Mouse (Mus musculus) midbrain, embryonic 15.5 days (tissue): ENCODE measurements around the gene Vsig10l. TPM values are rescaled to one million over a fixed set of nuclear protein-coding genes. Genes with fewer than 3 reads are reported as not detected.

Experiments
- ATAC-seq: fragments of 200-750 bp; cut with Nextera tagmentation; replicated peaks from 2 replicates; pipeline ENCODE4 v1.8.0; 2017; ENCODE audit warnings: moderate TSS enrichment
- H3K27ac ChIP-seq: fragments of 300-500 bp; sonication (generic); 2 replicates; pipeline ENCODE4 v1.5.1; 2015; ENCODE audit warnings: mild to moderate bottlenecking, inconsistent platforms
- H3K27me3 ChIP-seq: fragments of 300-500 bp; sonication (generic); replicated peaks from 2 replicates; pipeline ENCODE4 v1.6.1; 2015; ENCODE audit warnings: inconsistent platforms
- H3K36me3 ChIP-seq: fragments of 300-500 bp; sonication (generic); replicated peaks from 2 replicates; pipeline ENCODE4 v1.6.1; 2015; ENCODE audit warnings: inconsistent platforms
- H3K4me1 ChIP-seq: fragments of 300-500 bp; sonication (generic); 2 replicates; pipeline ENCODE4 v1.6.1; 2015; ENCODE audit warnings: inconsistent platforms
- H3K4me2 ChIP-seq: fragments of 300-500 bp; sonication (generic); 2 replicates; pipeline ENCODE4 v1.6.1; 2015; ENCODE audit warnings: inconsistent platforms, mild to moderate bottlenecking, moderate library complexity
- H3K4me3 ChIP-seq: fragments of 300-500 bp; sonication (generic); 2 replicates; pipeline ENCODE4 v1.5.1; 2015; ENCODE audit warnings: mild to moderate bottlenecking, inconsistent platforms
- H3K9ac ChIP-seq: fragments of 300-500 bp; sonication (generic); 2 replicates; pipeline ENCODE4 v1.6.1; 2015; ENCODE audit warnings: mild to moderate bottlenecking, inconsistent platforms
- H3K9me3 ChIP-seq: fragments of 300-500 bp; sonication (generic); 2 replicates; pipeline ENCODE4 v1.6.1; 2016; ENCODE audit warnings: inconsistent platforms
- WGBS: fragments of 180-500 bp; shearing (Covaris S2); methylation state at CpG from one replicate; pipeline ENCODE4 v1.1.7; 2015; ENCODE audit warnings: mixed read lengths; 5-methylcytosine and 5-hydroxymethylcytosine counted together
- polyA plus RNA-seq: library from polyadenylated mRNA; unstranded; fragments of >200 nt; fragmentation: Nextera tagmentation; extraction: Ambion mirVana; gene quantifications from 2 replicates; pipeline ENCODE4 v1.2.1, GENCODE M21; 2015

Gene Vsig10l
- polyA plus RNA-seq, 1 experiment from 2014 or later = 15.6 TPM

- peaks cover 21% of the 10 kb centered on the region for H3K4me1 ChIP-seq
- H3K4me3 ChIP-seq = peak overlapping the region; percentile 48
- 10% methylated on average over 9 of the region's 9 CpGs for WGBS
- H3K9ac ChIP-seq = peak overlapping the region; percentile 53
- H3K36me3 ChIP-seq = no peaks in the 10 kb centered on the region
- H3K27ac ChIP-seq = peak overlapping the region; percentile 86
- no peaks in the 10 kb centered on the region for H3K9me3 ChIP-seq
- ATAC-seq = peak; percentile 2; the same call in 1 of the 2 replicates
- H3K27me3 ChIP-seq = no peaks in the 10 kb centered on the region
- H3K4me2 ChIP-seq = peak overlapping the region; percentile 69
Measured at GRCm38 (mm10) chr7:43442684-43443083, 20.3 kb upstream of the Vsig10l start.

- H3K27me3 ChIP-seq = no peaks in the 10 kb centered on the region
- ATAC-seq = peak; percentile 85
- peaks cover 21% of the 10 kb centered on the region for H3K4me1 ChIP-seq
- H3K9me3 ChIP-seq = no peaks in the 10 kb centered on the region
- H3K27ac ChIP-seq = peak overlapping the region; percentile 86
- H3K4me3 ChIP-seq = peak overlapping the region; percentile 48
- H3K4me2 ChIP-seq = peak overlapping the region; percentile 69
- H3K36me3 ChIP-seq = no peaks in the 10 kb centered on the region
- WGBS = under 1% methylated on average over 36 of the region's 36 CpGs
- peak overlapping the region; percentile 53 for H3K9ac ChIP-seq
Measured at GRCm38 (mm10) chr7:43443126-43443916, 19.6 kb upstream of the Vsig10l start.

GRCm38 (mm10) chr7:43443917-43444293, 19.0 kb upstream of the Vsig10l start, which contains the start of the genes Etfb and Gm45233:
TSS of gene Etfb (plus strand) at chr7:43444083.
TSS of gene Gm45233 (plus strand) at chr7:43444128.
- Histone ChIP-seq H3K27ac (peak within 1 kb of the TSS; percentile 86), H3K9me3 (no peaks in the 10 kb centered on the region), H3K27me3 (no peaks in the 10 kb centered on the region), H3K4me2 (peak within 1 kb of the TSS; percentile 69), H3K4me3 (peak within 1 kb of the TSS; percentile 48), H3K4me1 (peaks cover 21% of the 10 kb centered on the region), H3K36me3 (no peaks in the 10 kb centered on the region), H3K9ac (peak within 1 kb of the TSS; percentile 53)
- under 1% methylated on average over 27 of the region's 27 CpGs for WGBS
- ATAC-seq = peak; percentile 97

- WGBS = 93% methylated on average over 4 of the region's 4 CpGs
- no peak overlapping the region for H3K9ac ChIP-seq
Measured at GRCm38 (mm10) chr7:43447801-43448200, 15.2 kb upstream of the Vsig10l start.

GRCm38 (mm10) chr7:43448246-43448645, 14.7 kb upstream of the Vsig10l start:
- H3K36me3 ChIP-seq = 0 out of 2 replicates have a peak, but pooled peaks cover 3% of the 10 kb centered on the region
- no peak for ATAC-seq
- H3K9ac ChIP-seq = no peak overlapping the region
- no peaks in the 10 kb centered on the region for H3K27me3 ChIP-seq
- H3K4me2 ChIP-seq = no peak overlapping the region
- no peak overlapping the region for H3K27ac ChIP-seq
- no peak overlapping the region for H3K4me3 ChIP-seq
- H3K4me1 ChIP-seq = peaks cover 11% of the 10 kb centered on the region
- H3K9me3 ChIP-seq = no peaks in the 10 kb centered on the region
- 95% methylated on average over 3 of the region's 3 CpGs for WGBS

More at GRCm38 (mm10) chr7:43447801-43448200, 15.2 kb upstream of the Vsig10l start:
- no peaks in the 10 kb centered on the region for H3K9me3 ChIP-seq
- no peak for ATAC-seq
- no peak overlapping the region for H3K4me2 ChIP-seq
- H3K4me3 ChIP-seq = no peak overlapping the region
- peaks cover 14% of the 10 kb centered on the region for H3K4me1 ChIP-seq
- H3K27ac ChIP-seq = no peak overlapping the region
- no peaks in the 10 kb centered on the region for H3K27me3 ChIP-seq
- 0 out of 2 replicates have a peak, but pooled peaks cover 1% of the 10 kb centered on the region for H3K36me3 ChIP-seq

GRCm38 (mm10) chr7:43449811-43450210, 13.1 kb upstream of the Vsig10l start:
- ATAC-seq = no peak
- H3K9ac ChIP-seq = no peak overlapping the region
- H3K4me3 ChIP-seq = no peak overlapping the region
- 98% methylated on average over 2 of the region's 2 CpGs for whole genome bisulfite sequencing
- no peak overlapping the region for H3K4me2 ChIP-seq
- H3K27ac ChIP-seq = no peak overlapping the region
- 0 out of 2 replicates have a peak, but pooled peaks cover 8% of the 10 kb centered on the region for H3K36me3 ChIP-seq
- H3K4me1 ChIP-seq = peaks cover 4% of the 10 kb centered on the region
- H3K27me3 ChIP-seq = no peaks in the 10 kb centered on the region
- H3K9me3 ChIP-seq = no peaks in the 10 kb centered on the region

GRCm38 (mm10) chr7:43451726-43452125, 11.2 kb upstream of the Vsig10l start:
- H3K4me3 ChIP-seq = no peak overlapping the region
- H3K9ac ChIP-seq = no peak overlapping the region
- H3K4me2 ChIP-seq = no peak overlapping the region
- H3K27me3 ChIP-seq = no peaks in the 10 kb centered on the region
- no peak for ATAC-seq
- H3K4me1 ChIP-seq = no peaks in the 10 kb centered on the region
- H3K27ac ChIP-seq = no peak overlapping the region
- 95% methylated on average over 11 of the region's 11 CpGs for WGBS
- H3K36me3 ChIP-seq = peaks cover 12% of the 10 kb centered on the region
- H3K9me3 ChIP-seq = no peaks in the 10 kb centered on the region

- Histone ChIP-seq H3K27ac (no peak overlapping the region), H3K27me3 (no peaks in the 10 kb centered on the region), H3K4me2 (no peak overlapping the region), H3K9ac (no peak overlapping the region), H3K4me1 (no peaks in the 10 kb centered on the region), H3K9me3 (no peaks in the 10 kb centered on the region), H3K4me3 (no peak overlapping the region), H3K36me3 (peaks cover 21% of the 10 kb centered on the region)
- ATAC-seq = no peak
- 33% methylated on average over 4 of the region's 4 CpGs for WGBS
Measured at GRCm38 (mm10) chr7:43452609-43453008, 10.3 kb upstream of the Vsig10l start.

GRCm38 (mm10) chr7:43453599-43454355, 9.2 kb upstream of the Vsig10l start:
- 94% methylated on average over 14 of the region's 14 CpGs for WGBS
- no peak for ATAC-seq
- Histone ChIP-seq H3K4me2 (no peak overlapping the region), H3K9me3 (no peaks in the 10 kb centered on the region), H3K27ac (no peak overlapping the region), H3K4me1 (no peaks in the 10 kb centered on the region), H3K4me3 (no peak overlapping the region), H3K27me3 (no peaks in the 10 kb centered on the region), H3K9ac (no peak overlapping the region), H3K36me3 (peaks cover 23% of the 10 kb centered on the region)

GRCm38 (mm10) chr7:43454371-43454770, 8.6 kb upstream of the Vsig10l start:
- no peak for ATAC-seq

GRCm38 (mm10) chr7:43463976-43464375, 1.0 kb downstream of the Vsig10l start:
- H3K4me1 ChIP-seq = peaks cover 14% of the 10 kb centered on the region
- no peak overlapping the region for H3K9ac ChIP-seq
- no peak overlapping the region for H3K27ac ChIP-seq
- no peaks in the 10 kb centered on the region for H3K36me3 ChIP-seq
- H3K9me3 ChIP-seq = no peaks in the 10 kb centered on the region
- no peak for ATAC-seq
- no peak overlapping the region for H3K4me2 ChIP-seq
- H3K4me3 ChIP-seq = no peak overlapping the region
- 85% methylated on average over 7 of the region's 7 CpGs for WGBS
- H3K27me3 ChIP-seq = peaks cover 5% of the 10 kb centered on the region

More at GRCm38 (mm10) chr7:43454371-43454770, 8.6 kb upstream of the Vsig10l start:
- Histone ChIP-seq H3K27ac (no peak overlapping the region), H3K4me1 (no peaks in the 10 kb centered on the region), H3K4me3 (no peak overlapping the region), H3K9ac (no peak overlapping the region), H3K9me3 (no peaks in the 10 kb centered on the region), H3K36me3 (peaks cover 23% of the 10 kb centered on the region), H3K4me2 (no peak overlapping the region), H3K27me3 (no peaks in the 10 kb centered on the region)
- WGBS = 94% methylated on average over 6 of the region's 6 CpGs

GRCm38 (mm10) chr7:43464864-43465343, 2.0 kb downstream of the Vsig10l start:
- peak overlapping the region; percentile 89 for H3K4me2 ChIP-seq
- H3K9me3 ChIP-seq = no peaks in the 10 kb centered on the region
- H3K27ac ChIP-seq = peak overlapping the region; percentile 34; the same call in 1 of the 2 replicates
- H3K27me3 ChIP-seq = peaks cover 5% of the 10 kb centered on the region
- H3K36me3 ChIP-seq = no peaks in the 10 kb centered on the region
- peak; percentile 25 for ATAC-seq
- peaks cover 14% of the 10 kb centered on the region for H3K4me1 ChIP-seq
- 5% methylated on average over 35 of the region's 35 CpGs for WGBS
- H3K4me3 ChIP-seq = peak overlapping the region; percentile 47
- peak overlapping the region; percentile 44 for H3K9ac ChIP-seq
